Mouse (Mus musculus) liver, adult 2 months (tissue): Measurements from ENCODE around the gene Kctd19.

ENCODE experiments used
- CTCF ChIP-seq: fragments of 200-500 bp; IDR thresholded peaks from 2 replicates; pipeline ENCODE4 v1.5.1; 2011; ENCODE audit warnings: low read depth, low read length, control low read depth
- POLR2A ChIP-seq: fragments of 200-500 bp; IDR thresholded peaks from 2 replicates; pipeline ENCODE4 v1.6.1; 2011; ENCODE audit warnings: low read length, control low read depth; ENCODE audit not compliant: insufficient read depth; ENCODE audit errors: extremely low read depth

DNA sequence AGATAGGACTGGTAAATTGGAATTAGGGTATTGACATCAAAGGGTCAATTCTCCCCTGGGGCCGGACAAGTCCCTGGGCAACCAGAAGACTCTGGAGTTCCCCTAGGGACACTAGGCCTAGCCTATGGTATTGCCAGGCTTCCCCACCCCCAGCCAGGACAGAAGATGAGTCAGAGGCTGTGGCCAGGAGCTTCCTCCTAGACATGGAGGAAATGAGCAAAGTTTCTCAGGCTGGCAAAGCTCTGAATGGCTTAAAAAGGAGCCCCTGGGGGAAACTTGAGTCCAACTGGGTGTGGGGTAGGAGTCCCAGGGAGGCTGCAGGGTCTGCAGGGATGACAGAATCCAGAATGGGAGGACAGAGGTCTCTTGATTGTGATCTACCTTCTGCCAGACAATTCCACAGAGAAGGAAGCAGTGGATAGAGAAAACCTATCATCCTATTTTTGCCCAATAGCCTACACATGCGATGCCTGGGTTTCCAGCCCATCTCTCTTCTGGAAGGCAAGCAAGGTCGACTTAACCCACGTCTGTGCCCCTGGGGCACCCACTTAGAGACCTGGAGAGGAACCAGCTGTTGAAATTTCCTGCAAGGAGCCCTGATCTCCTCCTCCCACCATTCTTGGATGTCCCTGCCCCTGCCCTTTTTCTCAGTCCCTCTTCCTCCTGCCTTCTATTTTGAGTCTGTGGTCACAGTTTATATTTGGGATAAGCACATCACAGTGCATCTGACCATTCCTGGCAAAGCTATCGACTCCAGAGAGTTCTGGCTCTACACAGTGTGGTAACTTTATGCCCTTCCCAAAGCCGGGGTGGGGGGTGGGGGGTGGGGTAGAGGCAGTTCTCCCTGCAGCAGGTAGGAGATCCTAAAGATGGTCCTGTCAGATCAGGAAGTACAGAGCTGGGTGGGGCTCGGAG is 68.0 kb downstream of the Kctd19 start:
- TF ChIP-seq CTCF (no peak), POLR2A (no peak)
